Mouse (Mus musculus) heart, adult 2 months (tissue): Measurements from ENCODE around the gene Ltn1.

Source experiments
- CTCF ChIP-seq: fragments of 200-600 bp; IDR thresholded peaks from 2 replicates; pipeline ENCODE4 v1.8.1; 2022; ENCODE audit warnings: antibody characterized with exemption, mild to moderate bottlenecking, moderate library complexity
- EP300 ChIP-seq: fragments of 200-500 bp; IDR thresholded peaks from 2 replicates; pipeline ENCODE4 v1.6.1; 2011; ENCODE audit warnings: low read depth, low read length, control low read depth; ENCODE audit not compliant: insufficient read depth
- POLR2A ChIP-seq: fragments of 200-500 bp; IDR thresholded peaks from 2 replicates; pipeline ENCODE4 v1.6.1; 2011; ENCODE audit warnings: mild to moderate bottlenecking, low read depth, low read length, control low read depth; ENCODE audit not compliant: insufficient read depth

DNA sequence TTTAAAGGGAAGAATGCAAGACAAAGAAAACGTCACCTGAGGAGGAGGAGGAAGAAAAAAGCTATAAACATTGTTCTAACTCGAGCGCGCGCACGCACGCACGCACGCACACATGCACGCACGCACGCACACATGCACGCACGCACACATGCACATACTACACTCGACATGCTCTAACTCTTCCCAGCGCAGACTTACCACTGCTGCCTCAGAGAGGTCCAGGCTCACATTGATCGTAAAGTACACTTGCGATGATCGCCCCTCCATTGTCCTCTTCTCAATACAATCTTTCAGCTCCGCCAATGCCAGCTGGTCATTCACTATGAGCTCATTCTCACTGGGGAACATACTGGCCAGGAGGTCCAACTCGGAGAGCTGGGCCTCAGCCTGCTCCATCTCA, 4.7 kb upstream of the Ltn1 start:
- TF ChIP-seq CTCF (no peak), POLR2A (no peak), EP300 (no peak)
